Mouse (Mus musculus): Measurements from ENCODE around the gene Eif4b. TPM values are rescaled to one million over a fixed set of nuclear protein-coding genes. Genes with fewer than 3 reads are reported as not detected.
A peak's percentile ranks its signal among the peaks of the same experiment; 100 is the strongest.

The Eif4b gene
- polyA plus RNA-seq, 1 experiment from 2014 or later: 99.6 TPM

GRCm38 (mm10) chr15:102117461-102118443 lies 44.2 kb downstream of the Eif4b start:
- no peak overlapping the region for H3K4me3 ChIP-seq
- DNase-seq (ENCODE audit: low spot score): no peak

GRCm38 (mm10) chr15:102118591-102118990 lies 45.0 kb downstream of the Eif4b start:
- Histone ChIP-seq H3K4me1 (no peaks in the 10 kb centered on the region), H3K4me3 (no peak overlapping the region), H3K36me3 (peaks cover 90% of the 10 kb centered on the region), H3K9me3 (no peaks in the 10 kb centered on the region), H3K27me3 (ENCODE audit: insufficient read depth, poor library complexity, severe bottlenecking) (no peaks in the 10 kb centered on the region), H3K27ac (no peak overlapping the region)
- no peak for DNase-seq (ENCODE audit: low spot score)
- WGBS: 82% methylated on average over 4 of the region's 4 CpGs

More at GRCm38 (mm10) chr15:102117461-102118443, 44.2 kb downstream of the Eif4b start:
- Histone ChIP-seq H3K27ac (no peak overlapping the region), H3K27me3 (ENCODE audit: insufficient read depth, poor library complexity, severe bottlenecking) (no peaks in the 10 kb centered on the region), H3K36me3 (peaks cover 95% of the 10 kb centered on the region), H3K9me3 (no peaks in the 10 kb centered on the region), H3K4me1 (peaks cover 4% of the 10 kb centered on the region; the same call in 1 of the 2 replicates)
- WGBS: 73% methylated on average over 19 of the region's 19 CpGs

- no peaks in the 10 kb centered on the region for H3K27me3 ChIP-seq (ENCODE audit: insufficient read depth, poor library complexity, severe bottlenecking)
- H3K27ac ChIP-seq: no peak overlapping the region
- peaks cover 86% of the 10 kb centered on the region for H3K36me3 ChIP-seq
- no peak for DNase-seq (ENCODE audit: low spot score)
- no peaks in the 10 kb centered on the region for H3K4me1 ChIP-seq
- H3K4me3 ChIP-seq: no peak overlapping the region
- WGBS: 66% methylated on average over 8 of the region's 8 CpGs
- H3K9me3 ChIP-seq: no peaks in the 10 kb centered on the region
Measured at GRCm38 (mm10) chr15:102119121-102119830, 45.7 kb downstream of the Eif4b start.

- WGBS: 74% methylated on average over 2 of the region's 2 CpGs
- H3K9me3 ChIP-seq: no peaks in the 10 kb centered on the region
- DNase-seq (ENCODE audit: low spot score): no peak
- no peaks in the 10 kb centered on the region for H3K4me1 ChIP-seq
- H3K4me3 ChIP-seq: no peak overlapping the region
- no peaks in the 10 kb centered on the region for H3K27me3 ChIP-seq (ENCODE audit: insufficient read depth, poor library complexity, severe bottlenecking)
- H3K27ac ChIP-seq: no peak overlapping the region
- H3K36me3 ChIP-seq: peaks cover 86% of the 10 kb centered on the region
Measured at GRCm38 (mm10) chr15:102119831-102120170, 46.2 kb downstream of the Eif4b start.

GRCm38 (mm10) chr15:102120530-102120929 lies 47.0 kb downstream of the Eif4b start:
- 85% methylated on average over 5 of the region's 5 CpGs for WGBS
- Histone ChIP-seq H3K36me3 (peaks cover 86% of the 10 kb centered on the region), H3K9me3 (no peaks in the 10 kb centered on the region)

GRCm38 (mm10) chr15:102126303-102126702 lies 52.7 kb downstream of the Eif4b start:
- H3K36me3 ChIP-seq: peaks cover 84% of the 10 kb centered on the region
- no peaks in the 10 kb centered on the region for H3K27me3 ChIP-seq (ENCODE audit: insufficient read depth, poor library complexity, severe bottlenecking)
- H3K4me3 ChIP-seq: no peak overlapping the region
- H3K27ac ChIP-seq: 0 out of 2 replicates have a peak overlapping the region, but pooled peaks have one; percentile 29
- H3K9me3 ChIP-seq: no peaks in the 10 kb centered on the region
- DNase-seq (ENCODE audit: low spot score): no peak
- peaks cover 11% of the 10 kb centered on the region; the same call in 1 of the 2 replicates for H3K4me1 ChIP-seq
- 66% methylated on average over 2 of the region's 2 CpGs for WGBS

More at GRCm38 (mm10) chr15:102120530-102120929, 47.0 kb downstream of the Eif4b start:
- Histone ChIP-seq H3K4me1 (no peaks in the 10 kb centered on the region), H3K27ac (no peak overlapping the region), H3K4me3 (no peak overlapping the region), H3K27me3 (ENCODE audit: insufficient read depth, poor library complexity, severe bottlenecking) (no peaks in the 10 kb centered on the region)
- DNase-seq (ENCODE audit: low spot score): no peak

GRCm38 (mm10) chr15:102133314-102133713 lies 59.7 kb downstream of the Eif4b start:
- peaks cover 49% of the 10 kb centered on the region for H3K36me3 ChIP-seq
- H3K27ac ChIP-seq: no peak overlapping the region
- WGBS: 88% methylated on average over 9 of the region's 9 CpGs
- H3K4me1 ChIP-seq: peaks cover 21% of the 10 kb centered on the region
- no peaks in the 10 kb centered on the region for H3K27me3 ChIP-seq (ENCODE audit: insufficient read depth, poor library complexity, severe bottlenecking)
- H3K4me3 ChIP-seq: no peak overlapping the region
- no peak for DNase-seq (ENCODE audit: low spot score)
- no peaks in the 10 kb centered on the region for H3K9me3 ChIP-seq

- Histone ChIP-seq H3K27me3 (ENCODE audit: insufficient read depth, poor library complexity, severe bottlenecking) (no peaks in the 10 kb centered on the region), H3K27ac (no peak overlapping the region), H3K36me3 (peaks cover 36% of the 10 kb centered on the region), H3K9me3 (no peaks in the 10 kb centered on the region), H3K4me1 (peaks cover 21% of the 10 kb centered on the region), H3K4me3 (peak overlapping the region; percentile 89; the same call in 1 of the 2 replicates)
- no peak for DNase-seq (ENCODE audit: low spot score)
- 87% methylated on average over 2 of the region's 2 CpGs for WGBS
Measured at GRCm38 (mm10) chr15:102134709-102135108, 61.1 kb downstream of the Eif4b start.

GRCm38 (mm10) chr15:102135522-102136128 lies 62.1 kb downstream of the Eif4b start:
- Histone ChIP-seq H3K4me1 (peaks cover 21% of the 10 kb centered on the region), H3K27me3 (ENCODE audit: insufficient read depth, poor library complexity, severe bottlenecking) (no peaks in the 10 kb centered on the region), H3K36me3 (peaks cover 27% of the 10 kb centered on the region), H3K4me3 (peak overlapping the region; percentile 89), H3K9me3 (no peaks in the 10 kb centered on the region), H3K27ac (peak overlapping the region; percentile 92)
- WGBS: 1% methylated on average over 35 of the region's 35 CpGs
- no peak for DNase-seq (ENCODE audit: low spot score)

- H3K4me1 ChIP-seq: peaks cover 21% of the 10 kb centered on the region
- H3K27me3 ChIP-seq (ENCODE audit: insufficient read depth, poor library complexity, severe bottlenecking): no peaks in the 10 kb centered on the region
- DNase-seq (ENCODE audit: low spot score): peak; percentile 99
- H3K27ac ChIP-seq: peak within 1 kb of the TSS; percentile 92
- peak within 1 kb of the TSS; percentile 89 for H3K4me3 ChIP-seq
- peaks cover 21% of the 10 kb centered on the region for H3K36me3 ChIP-seq
- no peaks in the 10 kb centered on the region for H3K9me3 ChIP-seq
- WGBS: under 1% methylated on average over 50 of the region's 50 CpGs
Measured at GRCm38 (mm10) chr15:102136129-102136758, 62.7 kb downstream of the Eif4b start, which contains the start of gene Spryd3. Spryd3 (minus strand) TSS chr15:102136234.

GRCm38 (mm10) chr15:102141120-102141519 lies 67.5 kb downstream of the Eif4b start:
- Histone ChIP-seq H3K27me3 (ENCODE audit: insufficient read depth, poor library complexity, severe bottlenecking) (peaks cover 46% of the 10 kb centered on the region), H3K27ac (no peak overlapping the region), H3K9me3 (no peaks in the 10 kb centered on the region), H3K4me1 (peaks cover 36% of the 10 kb centered on the region), H3K4me3 (no peak overlapping the region), H3K36me3 (no peaks in the 10 kb centered on the region)
- WGBS: 91% methylated on average over 5 of the region's 5 CpGs
- no peak for DNase-seq (ENCODE audit: low spot score)
